ENCODE assay signal across 32 mouse cellular contexts in genomic region chr17:34108460-34108859, GRCm38 (mm10). TPM values are rescaled to one million over a fixed set of nuclear protein-coding genes. Genes with fewer than 3 reads are reported as not detected.
"Had no signal": no experiment of that assay in that cellular context is flagged by ENCODE, and none has a peak within 500 bp of the region (broad histone marks: within the 10 kb centered on the region; RNA-seq: fewer than 3 reads in every experiment).

No protein-coding gene starts in this region.

- H3K9ac ChIP-seq: heart, embryonic 13.5 days; heart, embryonic 15.5 days; hindbrain, embryonic 13.5 days; hindbrain, embryonic 15.5 days; intestine, embryonic 15.5 days; limb, embryonic 13.5 days; limb, embryonic 15.5 days had no signal

- ATAC-seq: inflammation-experienced regulatory T-cells, adult 6 months; intestine, postnatal 0 days had no signal

- DNase-seq: gastrocnemius, postnatal 14 days; gastrocnemius, postnatal 36 days; heart, adult 11 months; heart, adult 2 months; heart, postnatal 14 days; heart, postnatal 36 days; kidney, adult 18-20 months; kidney, adult 8-10 months; kidney, postnatal 10 days; kidney, postnatal 25 days; kidney, postnatal 4 days; layer of hippocampus, postnatal 36 days; left cerebral cortex, postnatal 4 days had no signal

- H3K27me3 ChIP-seq: heart, embryonic 13.5 days; heart, embryonic 15.5 days; hindbrain, embryonic 13.5 days; hindbrain, embryonic 15.5 days; intestine, embryonic 15.5 days; limb, embryonic 13.5 days; limb, embryonic 15.5 days had no signal

- H3K27ac ChIP-seq: heart, adult 2 months; heart, embryonic 13.5 days; heart, embryonic 15.5 days; hindbrain, embryonic 13.5 days; hindbrain, embryonic 15.5 days; hindbrain, postnatal 0 days; intestine, embryonic 15.5 days; layer of hippocampus, adult 2 months; limb, embryonic 13.5 days; limb, embryonic 15.5 days had no signal

- H3K4me2 ChIP-seq: heart, embryonic 11.5 days; heart, embryonic 13.5 days; heart, embryonic 15.5 days; hindbrain, embryonic 13.5 days; hindbrain, embryonic 15.5 days; intestine, embryonic 15.5 days; limb, embryonic 13.5 days; limb, embryonic 15.5 days; liver, embryonic 11.5 days had no signal

- H3K4me1 ChIP-seq: hindbrain, embryonic 15.5 days had no signal

- H3K9me3 ChIP-seq: heart, embryonic 15.5 days; hindbrain, embryonic 13.5 days; hindbrain, embryonic 15.5 days; intestine, embryonic 15.5 days; limb, embryonic 13.5 days; limb, embryonic 15.5 days had no signal

- H3K4me3 ChIP-seq: heart, adult 2 months; heart, embryonic 13.5 days; heart, embryonic 15.5 days; hindbrain, embryonic 13.5 days; hindbrain, embryonic 15.5 days; intestine, embryonic 15.5 days; layer of hippocampus, adult 2 months; limb, embryonic 13.5 days; limb, embryonic 15.5 days had no signal

RNA-seq across cellular contexts. Expression of gene H2-Oa, which starts 16.3 kb away (rescaled TPM):
- total RNA-seq: gastrocnemius, adult 18-20 months; gastrocnemius, adult 8-10 months; gastrocnemius, postnatal 14 days; gastrocnemius, postnatal 36 days; heart, postnatal 36 days; hindbrain, postnatal 0 days; left cerebral cortex, adult 18-20 months; left cerebral cortex, postnatal 4 days had no signal
- polyA plus RNA-seq: heart, postnatal 0 days; hindbrain, embryonic 13.5 days had no signal

RNA-seq across cellular contexts. Expression of gene H2-DMb2, which starts 34.6 kb away (rescaled TPM):
- total RNA-seq: layer of hippocampus, postnatal 10 days had no signal
- polyA plus RNA-seq: heart, embryonic 11.5 days; hindbrain, embryonic 11.5 days had no signal
